Mouse (Mus musculus) CH12.LX (cell line): ENCODE results near the gene Wwp2. TPM values are rescaled to one million over a fixed set of nuclear protein-coding genes. Genes with fewer than 3 reads are reported as not detected.

Source experiments
- DNase-seq: peaks from one replicate; pipeline ENCODE4 v3.0.0-alpha.2; 2013; ENCODE audit errors: extremely low read depth
- H3K27ac ChIP-seq: 2 replicates; pipeline ENCODE4 v1.5.1; 2012; ENCODE audit warnings: low read depth, mild to moderate bottlenecking, control low read depth, moderate library complexity; ENCODE audit not compliant: insufficient read depth
- H3K27me3 ChIP-seq: replicated peaks from 2 replicates; pipeline ENCODE3; 2012; ENCODE audit warnings: inconsistent platforms
- H3K36me3 ChIP-seq, 2 experiments: replicated peaks in 1 of 2; 2 replicates each; pipeline versions ENCODE3 to v1.6.1; 2012; ENCODE audit warnings: inconsistent platforms in 1 of 2, low read length in 1 of 2, mild to moderate bottlenecking in 1 of 2, mixed read lengths in 1 of 2, moderate library complexity in 1 of 2; ENCODE audit not compliant: control insufficient read depth in 1 of 2, insufficient read depth in 1 of 2
- H3K4me1 ChIP-seq, 2 experiments: 2 replicates each; pipeline ENCODE4 v1.6.1; 2012; ENCODE audit warnings: inconsistent platforms in 1 of 2, moderate library complexity in 1 of 2; ENCODE audit not compliant: insufficient read depth in 2 of 2, control insufficient read depth in 1 of 2
- H3K4me2 ChIP-seq: 2 replicates; pipeline ENCODE4 v1.6.1; 2012; ENCODE audit warnings: low read depth, mild to moderate bottlenecking, control low read depth; ENCODE audit not compliant: poor library complexity, insufficient read depth, severe bottlenecking
- H3K4me3 ChIP-seq, 3 experiments: fragments of 150-350 bp in 1 of 3; sonication (generic) in 1 of 3; replicated peaks in 1 of 3; 2 replicates each; pipeline versions ENCODE3 to v1.5.1; 2011 to 2012; ENCODE audit warnings: low read depth in 2 of 3, low read length in 2 of 3, mild to moderate bottlenecking in 2 of 3, moderate library complexity in 2 of 3, control low read depth in 1 of 3, improper control_type of control experiment in 1 of 3, inconsistent platforms in 1 of 3, mixed read lengths in 1 of 3; ENCODE audit not compliant: poor library complexity in 1 of 3
- H3K79me2 ChIP-seq: replicated peaks from 2 replicates; pipeline ENCODE4 v1.6.1; 2012; ENCODE audit warnings: mild to moderate bottlenecking, moderate library complexity; ENCODE audit not compliant: control insufficient read depth, poor library complexity, insufficient read depth, severe bottlenecking; ENCODE audit errors: extremely low read depth
- H3K9ac ChIP-seq: 2 replicates; pipeline ENCODE4 v1.6.1; 2012; ENCODE audit warnings: low read depth, mild to moderate bottlenecking, control low read depth, moderate library complexity; ENCODE audit not compliant: insufficient read depth
- H3K9me3 ChIP-seq: replicated peaks from 2 replicates; pipeline ENCODE3; 2012; ENCODE audit warnings: low read length, inconsistent platforms, mixed read lengths
- CHD1 ChIP-seq: IDR thresholded peaks from 2 replicates; pipeline ENCODE4 v1.6.1; 2012; ENCODE audit warnings: low read depth, low read length, improper control_type of control experiment, inconsistent platforms
- CHD2 ChIP-seq: IDR thresholded peaks from 2 replicates; pipeline ENCODE4 v1.6.1; 2011; ENCODE audit warnings: low read length, improper control_type of control experiment
- CTCF ChIP-seq, 2 experiments: IDR thresholded peaks in 1 of 2; conservative IDR thresholded peaks in 1 of 2; 2 replicates each; pipeline ENCODE4 v1.5.1; 2011 to 2012; ENCODE audit warnings: low read depth in 2 of 2, low read length in 2 of 2, improper control_type of control experiment in 1 of 2, inconsistent platforms in 1 of 2, mild to moderate bottlenecking in 1 of 2, moderate library complexity in 1 of 2
- ELF1 ChIP-seq: IDR thresholded peaks from 2 replicates; pipeline ENCODE4 v1.6.1; 2014; ENCODE audit warnings: low read depth, mild to moderate bottlenecking, inconsistent platforms, low read length, improper control_type of control experiment
- EP300 ChIP-seq: IDR thresholded peaks from 2 replicates; pipeline ENCODE4 v1.6.1; 2011; ENCODE audit warnings: low read length, improper control_type of control experiment
- GABPA ChIP-seq: IDR thresholded peaks from 2 replicates; pipeline ENCODE4 v1.6.1; 2012; ENCODE audit warnings: low read depth, low read length, improper control_type of control experiment, inconsistent platforms; ENCODE audit not compliant: insufficient replicate concordance
- IRF4 ChIP-seq: IDR thresholded peaks from 2 replicates; pipeline ENCODE4 v1.6.1; 2014; ENCODE audit warnings: low read depth, mild to moderate bottlenecking, inconsistent platforms, low read length, improper control_type of control experiment
- KAT2A ChIP-seq: IDR thresholded peaks from 2 replicates; pipeline ENCODE4 v1.6.1; 2012; ENCODE audit warnings: low read length, improper control_type of control experiment, inconsistent platforms; ENCODE audit not compliant: insufficient replicate concordance
- MEF2A ChIP-seq: IDR thresholded peaks from 2 replicates; pipeline ENCODE4 v1.6.1; 2014; ENCODE audit warnings: low read depth, mild to moderate bottlenecking, inconsistent platforms, low read length, improper control_type of control experiment, borderline replicate concordance
- MXI1 ChIP-seq: IDR thresholded peaks from 2 replicates; pipeline ENCODE4 v1.6.1; 2011; ENCODE audit warnings: mild to moderate bottlenecking, low read depth, low read length, improper control_type of control experiment
- NELFE ChIP-seq: IDR thresholded peaks from 2 replicates; pipeline ENCODE4 v1.6.1; 2011; ENCODE audit warnings: low read depth, low read length, improper control_type of control experiment
- POLR2A ChIP-seq: IDR thresholded peaks from 2 replicates; pipeline ENCODE4 v1.6.1; 2011; ENCODE audit warnings: low read depth, mild to moderate bottlenecking, improper control_type of control experiment, low read length
- POLR2AphosphoS2 ChIP-seq: IDR thresholded peaks from 2 replicates; pipeline ENCODE4 v1.6.1; 2011; ENCODE audit warnings: low read depth, low read length, improper control_type of control experiment
- SMC3 ChIP-seq: IDR thresholded peaks from 2 replicates; pipeline ENCODE4 v1.6.1; 2011; ENCODE audit warnings: low read depth, low read length, improper control_type of control experiment
- UBTF ChIP-seq: IDR thresholded peaks from 2 replicates; pipeline ENCODE4 v1.6.1; 2012; ENCODE audit warnings: low read depth, mild to moderate bottlenecking, inconsistent platforms, low read length, improper control_type of control experiment, moderate library complexity
- USF1 ChIP-seq: IDR thresholded peaks from 2 replicates; pipeline ENCODE4 v1.6.1; 2014; ENCODE audit warnings: low read depth, mild to moderate bottlenecking, inconsistent platforms, low read length, improper control_type of control experiment
- USF2 ChIP-seq: conservative IDR thresholded peaks from 2 replicates; pipeline ENCODE4 v1.6.1; 2011; ENCODE audit warnings: low read depth, low read length, improper control_type of control experiment
- ZNF384 ChIP-seq: IDR thresholded peaks from 2 replicates; pipeline ENCODE4 v1.6.1; 2012; ENCODE audit warnings: low read depth, low read length, improper control_type of control experiment, inconsistent platforms
- dilution Hi-C: fragments of 300-500 bp; cut with MboI; formaldehyde crosslinking; loops from 2 replicates; pipeline ENCODE4 v1.14.3; 2020; ENCODE audit warnings: low sequenced_read_pairs; ENCODE audit not compliant: extremely low pct_unique_long_range_greater_than_20kb, extremely low pct_ligation_motif_present
- in situ Hi-C: fragments of 300-500 bp; cut with MboI; formaldehyde crosslinking; loops from 3 replicates; pipeline ENCODE4 v1.14.3; 2019; ENCODE audit warnings: low sequenced_read_pairs, low pct_ligation_motif_present, low pct_unique_long_range_greater_than_20kb, mixed read lengths
- polyA plus RNA-seq: library from polyadenylated mRNA; unstranded; fragments of >175 nt; gene quantifications from 2 replicates; pipeline ENCODE4 v1.2.1, GENCODE M21; 2012; ENCODE audit warnings: low read depth; ENCODE audit not compliant: insufficient read length
- total RNA-seq, 2 experiments: library from RNA; depleted of rRNA; stranded (reverse); fragments of 300-350 nt in 1 of 2; fragments of >200 nt in 1 of 2; gene quantifications; 2 replicates each; pipeline ENCODE4 v1.2.3; 2012 to 2014

Gene Wwp2
- total and polyA plus RNA-seq, 3 experiments: 13.5 to 30.3 (median 20.7) TPM

DNA sequence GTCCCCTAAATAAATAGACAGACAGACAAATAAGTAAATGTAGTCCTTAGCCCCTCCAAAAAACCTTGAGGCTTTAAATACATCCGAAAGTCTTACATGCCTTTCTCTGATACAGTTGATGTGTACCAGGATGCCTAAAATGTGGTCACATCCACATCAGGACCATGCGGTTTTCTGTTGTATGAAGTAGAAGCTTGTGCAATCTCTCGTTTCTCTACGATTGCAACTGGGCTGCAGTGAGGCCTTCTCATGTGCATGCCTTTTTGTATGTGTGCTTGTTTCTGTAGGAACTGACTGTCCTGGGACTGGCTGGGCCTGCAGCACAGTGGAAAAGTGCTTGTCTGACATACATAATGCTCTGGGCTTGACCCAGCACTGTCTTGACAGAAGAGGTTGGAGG is 88.4 kb downstream of the Wwp2 start:
- no peak for TF ChIP-seq GABPA
- no peak for TF ChIP-seq USF1
- TF ChIP-seq SMC3: no peak
- TF ChIP-seq CTCF (conservative IDR thresholded peaks at IDR 0.05 in 1 of 2, IDR thresholded peaks at IDR 0.05 in 1 of 2; ENCODE audit: low read depth in 2 of 2, low read length in 2 of 2): no peak
- TF ChIP-seq NELFE: no peak
- no peak for TF ChIP-seq ZNF384
- TF ChIP-seq IRF4: no peak
- no peak for TF ChIP-seq KAT2A
- TF ChIP-seq USF2: no peak
- TF ChIP-seq POLR2A: no peak
- no peak for TF ChIP-seq MXI1
- no peak for TF ChIP-seq ELF1
- TF ChIP-seq UBTF: no peak
- TF ChIP-seq MEF2A: no peak
- TF ChIP-seq CHD2: no peak
- TF ChIP-seq CHD1: no peak
- H3K4me1 ChIP-seq: peaks cover 3 to 32% of the 10 kb centered on the region in 2 experiments; a peak in 3 of 4 replicates
- in situ Hi-C loops: no loop called here
- no peaks in the 10 kb centered on the region for H3K27me3 ChIP-seq
- no peak overlapping the region for H3K4me2 ChIP-seq
- no peak for DNase-seq
- dilution Hi-C loops: no loop called here
- no peak overlapping the region for H3K27ac ChIP-seq
- H3K79me2 ChIP-seq: no peaks in the 10 kb centered on the region
- H3K36me3 ChIP-seq: peaks cover 0 to 47% of the 10 kb centered on the region in 2 experiments
- no peak overlapping the region for H3K9ac ChIP-seq
- H3K9me3 ChIP-seq: no peaks in the 10 kb centered on the region
- no peak overlapping the region for H3K4me3 ChIP-seq

DNA sequence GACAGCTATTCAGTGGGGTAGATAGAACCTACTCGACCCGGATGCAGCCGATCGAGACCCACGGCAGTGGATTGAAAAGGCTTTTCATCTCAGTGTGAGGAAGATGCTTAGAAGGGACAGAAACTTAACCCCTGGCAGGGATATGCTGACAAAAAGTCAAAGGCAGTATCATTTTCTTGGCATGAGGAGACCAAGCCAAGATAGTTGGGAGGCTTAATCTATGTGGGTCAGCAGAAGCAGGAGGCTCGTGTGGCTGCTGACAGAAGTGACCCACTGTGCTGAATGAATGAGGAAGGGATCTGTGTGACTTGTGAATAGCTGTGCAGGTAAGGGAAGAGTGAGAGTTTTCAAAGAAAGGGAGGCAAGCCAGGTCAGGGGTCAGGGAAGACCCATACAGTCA is 92.6 kb downstream of the Wwp2 start:
- no peak overlapping the region for H3K9ac ChIP-seq
- dilution Hi-C loops: no loop called here
- H3K36me3 ChIP-seq: peaks cover 3 to 37% of the 10 kb centered on the region in 2 experiments
- TF ChIP-seq POLR2AphosphoS2: no peak
- no peak for TF ChIP-seq ZNF384
- no peak for TF ChIP-seq EP300
- TF ChIP-seq SMC3: no peak
- TF ChIP-seq GABPA: no peak
- TF ChIP-seq, all 38 proteins: peak for 0
- Histone ChIP-seq H3K4me2 (no peak overlapping the region), H3K27me3 (no peaks in the 10 kb centered on the region), H3K4me1 (peaks cover 3 to 39% of the 10 kb centered on the region in 2 experiments; a peak in 3 of 4 replicates), H3K79me2 (no peaks in the 10 kb centered on the region), H3K9me3 (no peaks in the 10 kb centered on the region), H3K4me3 (no peak overlapping the region), H3K27ac (no peak overlapping the region)
- in situ Hi-C loops: no loop called here
- DNase-seq: no peak
